Mouse (Mus musculus): Measurements from ENCODE around the gene Kifc1.

- TF ChIP-seq POLR2A (IDR thresholded peaks at IDR 0.05; ENCODE audit: borderline replicate concordance, insufficient read depth, low read length) (no peak), CTCF (IDR thresholded peaks at IDR 0.05; ENCODE audit: borderline replicate concordance, insufficient read depth, low read depth, low read length) (peak; percentile 90)
These were observed 30.0 kb upstream of the Kifc1 start for GRCm38 (mm10) chr17:33920282-33921097.

All from cerebellum, adult 2 months (tissue).